Mouse (Mus musculus) heart, postnatal 0 days (tissue): ENCODE results near the gene Gpr34.

Source experiments
- CTCF ChIP-seq: IDR thresholded peaks from 2 replicates; pipeline ENCODE4 v1.5.1; 2016; ENCODE audit warnings: antibody characterized with exemption, control low read depth, low read depth
- EP300 ChIP-seq: IDR thresholded peaks from 2 replicates; pipeline ENCODE4 v1.6.1; 2016; ENCODE audit warnings: antibody characterized with exemption, low read depth

DNA sequence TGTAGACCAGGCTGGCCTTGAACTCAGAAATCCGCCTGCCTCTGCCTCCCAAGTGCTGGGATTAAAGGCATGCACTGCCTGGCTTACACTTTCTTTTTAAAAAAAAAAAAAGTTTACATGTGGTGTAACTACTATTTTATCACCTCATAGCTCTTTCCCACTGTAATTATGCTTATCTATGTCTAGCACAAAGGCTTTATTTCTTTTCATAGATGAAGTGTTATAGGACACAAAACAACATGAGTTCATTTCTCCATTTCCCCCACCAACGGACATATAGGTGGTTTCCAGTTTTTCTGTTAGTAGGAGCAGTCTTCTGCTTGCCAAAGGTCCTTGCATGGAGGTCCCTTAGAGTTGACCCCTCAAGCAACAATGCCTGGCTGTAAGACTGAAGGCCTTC is 20.0 kb downstream of the Gpr34 start:
- TF ChIP-seq EP300 (no peak), CTCF (no peak)
